Mouse (Mus musculus) midbrain, postnatal 0 days (tissue): ENCODE measurements around the gene Nr2e3. TPM values are rescaled to one million over a fixed set of nuclear protein-coding genes. Genes with fewer than 3 reads are reported as not detected.

Experiments
- ATAC-seq: fragments of 200-750 bp; cut with Nextera tagmentation; 2 replicates; pipeline ENCODE4 v1.8.0; 2017; ENCODE audit warnings: moderate number of reproducible peaks, mild to moderate bottlenecking, moderate TSS enrichment, moderate library complexity; ENCODE audit not compliant: low FRiP score
- DNase-seq: peaks from one replicate; pipeline ENCODE4 v3.0.0-alpha.2; 2015; ENCODE audit warnings: low spot score
- H3K27ac ChIP-seq: fragments of 300-500 bp; sonication (generic); 2 replicates; pipeline ENCODE4 v1.5.1; 2014; ENCODE audit warnings: low read depth, mild to moderate bottlenecking, low read length, mixed read lengths
- H3K27me3 ChIP-seq: fragments of 300-500 bp; sonication (generic); 2 replicates; pipeline ENCODE4 v1.6.1; 2014; ENCODE audit warnings: low read length, control low read depth, mixed read lengths; ENCODE audit not compliant: insufficient read depth
- H3K36me3 ChIP-seq: fragments of 300-500 bp; sonication (generic); 2 replicates; pipeline ENCODE4 v1.6.1; 2014; ENCODE audit warnings: low read length, control low read depth, mixed read lengths; ENCODE audit not compliant: insufficient read depth
- H3K4me1 ChIP-seq: fragments of 300-500 bp; sonication (generic); 2 replicates; pipeline ENCODE4 v1.6.1; 2014; ENCODE audit warnings: mild to moderate bottlenecking, control low read depth, antibody characterized with exemption, low read length, mixed read lengths; ENCODE audit not compliant: insufficient read depth
- H3K4me2 ChIP-seq: fragments of 300-500 bp; sonication (generic); 2 replicates; pipeline ENCODE4 v1.6.1; 2014; ENCODE audit warnings: low read depth, mild to moderate bottlenecking, low read length, mixed read lengths; ENCODE audit not compliant: poor library complexity, severe bottlenecking
- H3K4me3 ChIP-seq: fragments of 300-500 bp; sonication (generic); 2 replicates; pipeline ENCODE4 v1.5.1; 2014; ENCODE audit warnings: low read depth, mild to moderate bottlenecking, low read length, moderate library complexity
- H3K9ac ChIP-seq: fragments of 300-500 bp; sonication (generic); replicated peaks from 2 replicates; pipeline ENCODE4 v1.6.1; 2014; ENCODE audit warnings: mild to moderate bottlenecking, low read length, moderate library complexity, mixed read lengths; ENCODE audit not compliant: poor library complexity, severe bottlenecking
- H3K9me3 ChIP-seq: fragments of 300-500 bp; sonication (generic); 2 replicates; pipeline ENCODE4 v1.6.1; 2016; ENCODE audit warnings: low read length, control low read depth
- CTCF ChIP-seq: IDR thresholded peaks from 2 replicates; pipeline ENCODE4 v1.5.1; 2016; ENCODE audit warnings: antibody characterized with exemption, mild to moderate bottlenecking
- WGBS: fragments of 180-500 bp; shearing (Covaris S2); extraction: QIAGEN DNeasy Blood & Tissue Kit; methylation state at CpG from one replicate; pipeline ENCODE4 v1.1.7; 2014; 5-methylcytosine and 5-hydroxymethylcytosine counted together
- polyA plus RNA-seq: library from polyadenylated mRNA; unstranded; fragments of >200 nt; fragmentation: Nextera tagmentation; extraction: Ambion mirVana; gene quantifications from 2 replicates; pipeline ENCODE4 v1.2.1, GENCODE M21; 2015
- total RNA-seq: library from RNA; depleted of rRNA; stranded (reverse); fragments of >200 nt; gene quantifications from 2 replicates; pipeline ENCODE4 v1.2.3, GENCODE M21; 2014; rRNA removed

The Nr2e3 gene
- total and polyA plus RNA-seq, 2 experiments from 2014 or later, result not detected

DNA sequence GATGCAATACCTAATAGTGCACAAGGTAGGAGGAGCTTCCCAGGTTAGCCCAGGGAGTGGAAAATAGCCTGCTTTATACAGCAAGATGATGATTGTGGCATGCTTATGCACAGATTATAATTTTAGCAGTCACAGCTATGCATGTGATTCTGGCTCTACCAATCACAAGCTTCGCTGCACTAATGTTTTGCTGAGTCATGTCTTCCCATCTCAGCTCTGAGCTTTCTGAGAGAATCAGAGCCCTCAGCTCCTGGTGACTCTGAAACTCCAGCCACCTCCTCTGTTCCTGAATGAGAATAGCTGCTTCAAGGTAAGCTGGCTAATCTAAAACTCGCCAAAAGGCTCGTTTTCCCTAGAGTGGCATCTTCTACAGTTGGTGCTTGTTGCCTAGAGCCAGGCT, 30.2 kb downstream of the Nr2e3 start:
- Histone ChIP-seq H3K27me3 (no peaks in the 10 kb centered on the region), H3K4me3 (no peak overlapping the region), H3K4me2 (no peak overlapping the region), H3K4me1 (no peaks in the 10 kb centered on the region), H3K9me3 (no peaks in the 10 kb centered on the region), H3K9ac (no peak overlapping the region), H3K27ac (no peak overlapping the region), H3K36me3 (peaks cover 12% of the 10 kb centered on the region; the same call in 1 of the 2 replicates)
- DNase-seq (no peak), ATAC-seq (no peak)
- WGBS, result 87% methylated on average over 3 of the region's 3 CpGs
- no peak for TF ChIP-seq CTCF

DNA sequence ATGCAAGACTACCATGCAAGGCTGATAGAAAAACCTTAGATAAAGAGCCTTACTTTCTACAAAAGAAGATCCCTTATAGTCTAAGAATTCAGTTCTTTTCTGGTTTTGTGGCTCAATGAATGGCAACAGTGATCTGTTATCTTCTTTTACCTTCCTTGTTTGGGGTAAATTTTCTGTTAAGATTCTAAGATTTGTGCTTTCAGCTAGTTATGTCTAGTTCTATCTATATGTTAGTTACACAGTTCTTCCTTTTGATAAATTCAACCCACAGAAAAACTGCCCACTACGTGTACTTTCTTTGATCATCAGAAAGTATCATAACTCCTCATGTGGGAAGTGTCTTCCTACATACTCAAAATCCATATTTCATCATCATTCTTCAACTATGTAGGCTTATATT, 45.7 kb downstream of the Nr2e3 start:
- H3K9me3 ChIP-seq, result no peaks in the 10 kb centered on the region
- H3K27me3 ChIP-seq, result no peaks in the 10 kb centered on the region
- H3K36me3 ChIP-seq, result peaks cover 9% of the 10 kb centered on the region; the same call in 1 of the 2 replicates
- 95% methylated on average over 1 of the region's 1 CpGs for WGBS
- H3K4me1 ChIP-seq, result no peaks in the 10 kb centered on the region
- no peak overlapping the region for H3K4me2 ChIP-seq
- no peak overlapping the region for H3K4me3 ChIP-seq
- ATAC-seq (no peak), DNase-seq (no peak)
- no peak for TF ChIP-seq CTCF
- H3K9ac ChIP-seq, result no peak overlapping the region
- no peak overlapping the region for H3K27ac ChIP-seq

DNA sequence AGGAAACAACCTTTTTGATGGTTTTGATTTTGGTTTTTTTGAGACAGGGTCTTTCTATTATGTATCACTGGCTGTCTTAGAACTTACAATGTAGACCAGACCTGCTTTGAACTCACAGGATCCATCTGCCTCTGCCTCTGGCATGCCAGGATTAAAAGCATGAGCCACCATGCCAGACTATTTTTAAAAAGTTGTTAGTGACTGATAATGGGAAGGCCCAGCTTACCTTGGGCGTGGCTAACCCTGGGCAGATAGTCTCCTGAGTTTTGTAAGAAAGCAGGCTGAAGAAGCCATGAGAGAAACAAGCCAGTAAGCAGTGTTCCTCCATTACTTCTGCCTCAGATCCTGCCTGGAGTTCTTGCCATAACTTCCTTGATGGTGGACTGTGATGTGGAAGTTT, 57.1 kb downstream of the Nr2e3 start:
- H3K36me3 ChIP-seq, result peaks cover 6% of the 10 kb centered on the region; the same call in 1 of the 2 replicates
- H3K4me1 ChIP-seq, result no peaks in the 10 kb centered on the region
- TF ChIP-seq CTCF, result no peak
- H3K4me3 ChIP-seq, result no peak overlapping the region
- H3K9ac ChIP-seq, result no peak overlapping the region
- H3K9me3 ChIP-seq, result no peaks in the 10 kb centered on the region
- no peaks in the 10 kb centered on the region for H3K27me3 ChIP-seq
- ATAC-seq, result no peak
- no peak for DNase-seq
- no peak overlapping the region for H3K4me2 ChIP-seq
- 95% methylated on average over 1 of the region's 1 CpGs for WGBS
- H3K27ac ChIP-seq, result no peak overlapping the region

Other genes starting within 250 kb of the Nr2e3 start
- gene Senp8, start 209.9 kb downstream of the Nr2e3 start, total RNA-seq, result 5.2 and 5.4 TPM in 2 replicates
- 5.1 and 5.2 TPM in 2 replicates for gene Senp8, start 209.9 kb downstream of the Nr2e3 start, polyA plus RNA-seq
- gene Myo9a, start 209.8 kb downstream of the Nr2e3 start, total RNA-seq, result 38.3 and 68.5 TPM in 2 replicates
- 13.6 and 16.5 TPM in 2 replicates for gene Myo9a, start 209.8 kb downstream of the Nr2e3 start, polyA plus RNA-seq